Mouse (Mus musculus): ENCODE data around the gene Cstf3. TPM values are rescaled to one million over a fixed set of nuclear protein-coding genes. Genes with fewer than 3 reads are reported as not detected.

The Cstf3 gene
- total and polyA plus RNA-seq, 3 experiments: 11.6 to 126 (median 35.7) TPM

- DNase-seq (ENCODE audit: low read depth, low spot score): no peak
- Histone ChIP-seq H3K4me1 (ENCODE audit: control insufficient read depth in 1 of 2, insufficient read depth in 2 of 2, low read length in 2 of 2) (peaks cover 5% of the 10 kb centered on the region in 2 experiments), H3K36me3 (ENCODE audit: control insufficient read depth in 1 of 2, insufficient read depth in 2 of 2, low read length in 2 of 2) (peaks cover 0 to 8% of the 10 kb centered on the region in 2 experiments; a peak in 2 of 4 replicates), H3K9me3 (replicated peaks; ENCODE audit: insufficient read depth, low read length) (no peaks in the 10 kb centered on the region), H3K79me2 (ENCODE audit: control insufficient read depth, insufficient read depth, low read length, poor library complexity) (no peaks in the 10 kb centered on the region), H3K27me3 (ENCODE audit: control insufficient read depth in 1 of 2, insufficient read depth in 2 of 2, low read length in 2 of 2) (no peaks in the 10 kb centered on the region), H3K27ac (ENCODE audit: control insufficient read depth, low read depth, low read length) (no peak overlapping the region), H3K4me3 (ENCODE audit: control insufficient read depth in 1 of 2, insufficient read depth in 1 of 2, low read depth in 2 of 2, low read length in 2 of 2) (no peak overlapping the region), H3K9ac (ENCODE audit: control insufficient read depth, low read depth, low read length, poor library complexity, severe bottlenecking) (no peak overlapping the region)
- TF ChIP-seq MAZ (IDR thresholded peaks at IDR 0.05; ENCODE audit: low read depth, low read length) (no peak), RAD21 (IDR thresholded peaks at IDR 0.05; ENCODE audit: low read depth, low read length) (no peak), ZKSCAN1 (IDR thresholded peaks at IDR 0.05; ENCODE audit: low read depth, low read length) (no peak), MYB (IDR thresholded peaks at IDR 0.05; ENCODE audit: low read depth, low read length) (no peak), EP300 (IDR thresholded peaks at IDR 0.05; ENCODE audit: low read depth in 1 of 2, low read length in 2 of 2) (no peak), ZC3H11A (IDR thresholded peaks at IDR 0.05; ENCODE audit: low read depth, low read length) (no peak), TAL1 (IDR thresholded peaks at IDR 0.05; ENCODE audit: low read length) (no peak), MYC (IDR thresholded peaks at IDR 0.05; ENCODE audit: low read depth, low read length) (no peak), SIN3A (IDR thresholded peaks at IDR 0.05; ENCODE audit: low read length) (no peak), E2F4 (IDR thresholded peaks at IDR 0.05; ENCODE audit: borderline replicate concordance, low read depth, low read length) (no peak), GATA1 (IDR thresholded peaks at IDR 0.05; ENCODE audit: low read depth, low read length) (no peak)
Measured at GRCm38 (mm10) chr2:104703158-104703557, 112.8 kb downstream of the Cstf3 start.

DNA sequence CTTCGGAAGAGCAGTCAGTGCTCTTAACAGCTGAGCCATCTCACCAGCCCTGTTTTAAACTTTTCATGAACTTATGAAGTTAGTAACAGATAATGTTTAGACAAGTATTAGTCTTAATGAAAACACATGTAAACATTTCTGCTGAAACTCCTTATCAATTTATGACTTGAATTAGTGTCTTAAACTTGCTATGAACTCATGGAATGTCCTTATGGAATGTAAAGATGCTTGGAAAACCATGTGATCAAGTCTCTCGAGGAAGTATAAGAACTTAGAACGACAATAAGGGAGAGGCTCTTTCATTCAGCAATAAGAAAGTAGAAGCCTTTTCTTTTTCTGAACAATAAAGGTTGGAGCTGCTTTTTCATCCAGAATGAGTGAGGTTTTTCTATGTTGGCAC, 114.0 kb downstream of the Cstf3 start:
- Histone ChIP-seq H3K4me1 (ENCODE audit: control insufficient read depth in 1 of 2, insufficient read depth in 2 of 2, low read length in 2 of 2) (peaks cover 5% of the 10 kb centered on the region in 2 experiments), H3K36me3 (ENCODE audit: control insufficient read depth in 1 of 2, insufficient read depth in 2 of 2, low read length in 2 of 2) (peaks cover 0 to 8% of the 10 kb centered on the region in 2 experiments; a peak in 2 of 4 replicates), H3K9me3 (replicated peaks; ENCODE audit: insufficient read depth, low read length) (no peaks in the 10 kb centered on the region), H3K79me2 (ENCODE audit: control insufficient read depth, insufficient read depth, low read length, poor library complexity) (no peaks in the 10 kb centered on the region), H3K9ac (ENCODE audit: control insufficient read depth, low read depth, low read length, poor library complexity, severe bottlenecking) (no peak overlapping the region), H3K27me3 (ENCODE audit: control insufficient read depth in 1 of 2, insufficient read depth in 2 of 2, low read length in 2 of 2) (no peaks in the 10 kb centered on the region), H3K4me3 (ENCODE audit: control insufficient read depth in 1 of 2, insufficient read depth in 1 of 2, low read depth in 2 of 2, low read length in 2 of 2) (no peak overlapping the region), H3K27ac (ENCODE audit: control insufficient read depth, low read depth, low read length) (no peak overlapping the region)
- no peak for TF ChIP-seq JUND (IDR thresholded peaks at IDR 0.05; ENCODE audit: low read depth, low read length)
- TF ChIP-seq POLR2AphosphoS5 (IDR thresholded peaks at IDR 0.05; ENCODE audit: borderline replicate concordance, low read depth, low read length): no peak
- no peak for TF ChIP-seq KAT2A (conservative IDR thresholded peaks at IDR 0.05; ENCODE audit: low read depth, low read length)
- TF ChIP-seq RCOR1 (IDR thresholded peaks at IDR 0.05; ENCODE audit: low read depth, low read length): no peak
- no peak for TF ChIP-seq ZKSCAN1 (IDR thresholded peaks at IDR 0.05; ENCODE audit: low read depth, low read length)
- no peak for DNase-seq (ENCODE audit: low read depth, low spot score)

Data from MEL (cell line).